19 mouse cellular contexts compared by ENCODE assay signal in genomic region chr5:150337696-150338095, GRCm38 (mm10).
A peak's percentile ranks its signal among the peaks of the same experiment; 100 is the strongest.
DNase-seq lines count a peak whose midpoint lies in the region; ATAC-seq and TF ChIP-seq lines count a peak whose summit lies in the region.
"Had no signal": no experiment of that assay in that cellular context is flagged by ENCODE, and none has a peak within 500 bp of the region (broad histone marks: within the 10 kb centered on the region; RNA-seq: fewer than 3 reads in every experiment).

No protein-coding gene starts in this region.

- DNase-seq in heart, adult 11 months: peak; percentile 92
- DNase-seq in liver, postnatal 0 days: no peak
- DNase-seq in left cerebral cortex, postnatal 10 days (ENCODE audit: extremely low spot score in 1 of 2, low spot score in 2 of 2): peak; percentile 26 to 34
- DNase-seq in cerebellum, adult 8-10 months: no peak
- no peak for DNase-seq in cerebellum, adult 9-11 months
- DNase-seq: adrenal gland, postnatal 10 days; cerebellum, postnatal 14 days; kidney, postnatal 36 days; lung, postnatal 10 days; thymus, adult 2 months had no signal

- intact Hi-C loops in left cerebral cortex, postnatal 10 days (cut with DNase I): no loop called here

- peaks cover 8% of the 10 kb centered on the region for H3K4me1 ChIP-seq in heart, embryonic 11.5 days (ENCODE audit: control insufficient read depth, insufficient read depth, low read length)
- H3K4me1 ChIP-seq in liver, postnatal 0 days (ENCODE audit: insufficient read depth): peaks cover 5% of the 10 kb centered on the region
- H3K4me1 ChIP-seq in liver, embryonic 12.5 days: peaks cover 11% of the 10 kb centered on the region
- no peaks in the 10 kb centered on the region for H3K4me1 ChIP-seq in cortical plate, adult 2 months (ENCODE audit: control insufficient read depth, insufficient read depth, low read length)
- H3K4me1 ChIP-seq: forebrain, embryonic 13.5 days had no signal

- no peak overlapping the region for H3K4me3 ChIP-seq in heart, embryonic 11.5 days (ENCODE audit: low read depth, low read length)
- no peak overlapping the region for H3K4me3 ChIP-seq in liver, postnatal 0 days (ENCODE audit: low read depth, low read length)
- no peak overlapping the region for H3K4me3 ChIP-seq in liver, embryonic 12.5 days
- H3K4me3 ChIP-seq in cortical plate, adult 2 months (ENCODE audit: insufficient read depth, low read length): no peak overlapping the region
- H3K4me3 ChIP-seq: embryonic facial prominence, embryonic 13.5 days; forebrain, embryonic 13.5 days; limb, embryonic 13.5 days had no signal

- no peak overlapping the region for H3K27ac ChIP-seq in heart, embryonic 11.5 days (ENCODE audit: low read depth, low read length)
- H3K27ac ChIP-seq in liver, postnatal 0 days (ENCODE audit: low read depth): no peak overlapping the region
- no peak overlapping the region for H3K27ac ChIP-seq in liver, embryonic 12.5 days
- peak overlapping the region; percentile 9; the same call in 1 of the 2 replicates for H3K27ac ChIP-seq in cortical plate, adult 2 months (ENCODE audit: insufficient read depth, low read length)
- H3K27ac ChIP-seq: embryonic facial prominence, embryonic 13.5 days; forebrain, embryonic 13.5 days; limb, embryonic 13.5 days had no signal

- no peak for TF ChIP-seq POLR2A in cortical plate, adult 2 months (IDR thresholded peaks at IDR 0.05; ENCODE audit: extremely low read depth, insufficient read depth, low read length)

- no peak for TF ChIP-seq EP300 in liver, postnatal 0 days (IDR thresholded peaks at IDR 0.05; ENCODE audit: low read depth)

- ATAC-seq in heart, embryonic 11.5 days (replicated peaks; ENCODE audit: insufficient number of reproducible peaks, low FRiP score, low TSS enrichment): no peak
- peak; percentile 48 for ATAC-seq in liver, postnatal 0 days
- no peak for ATAC-seq in liver, embryonic 12.5 days
- ATAC-seq: forebrain, embryonic 13.5 days; intestine, postnatal 0 days had no signal

- no peak overlapping the region for H3K4me2 ChIP-seq in heart, embryonic 11.5 days
- no peak overlapping the region for H3K4me2 ChIP-seq in liver, postnatal 0 days (ENCODE audit: low read depth, low read length)
- no peak overlapping the region for H3K4me2 ChIP-seq in liver, embryonic 12.5 days
- H3K4me2 ChIP-seq: embryonic facial prominence, embryonic 13.5 days; forebrain, embryonic 13.5 days; limb, embryonic 13.5 days; midbrain, embryonic 11.5 days had no signal

- WGBS in heart, embryonic 11.5 days (ENCODE audit: insufficient replicate concordance): 82% methylated on average over 7 of the region's 7 CpGs
- WGBS in liver, postnatal 0 days (ENCODE audit: insufficient replicate concordance): 79% methylated on average over 7 of the region's 7 CpGs
- 72% methylated on average over 7 of the region's 7 CpGs for WGBS in liver, embryonic 12.5 days (ENCODE audit: insufficient replicate concordance)

- TF ChIP-seq CTCF in liver, postnatal 0 days (IDR thresholded peaks at IDR 0.05; ENCODE audit: low read depth): no peak
- TF ChIP-seq CTCF in cortical plate, adult 2 months (IDR thresholded peaks at IDR 0.05; ENCODE audit: extremely low read depth, insufficient read depth, low read length): no peak

- H3K9me3 ChIP-seq in heart, embryonic 11.5 days (replicated peaks; ENCODE audit: control insufficient read depth, low read length): no peaks in the 10 kb centered on the region; the same call in 1 of the 2 replicates
- H3K9me3 ChIP-seq in liver, postnatal 0 days (ENCODE audit: low read length): no peaks in the 10 kb centered on the region
- H3K9me3 ChIP-seq in liver, embryonic 12.5 days (replicated peaks): peaks cover 3% of the 10 kb centered on the region; the same call in 1 of the 2 replicates
- H3K9me3 ChIP-seq: embryonic facial prominence, embryonic 13.5 days; forebrain, embryonic 13.5 days had no signal

- no peaks in the 10 kb centered on the region for H3K27me3 ChIP-seq in heart, embryonic 11.5 days (ENCODE audit: control insufficient read depth, insufficient read depth, low read length)
- H3K27me3 ChIP-seq in liver, postnatal 0 days (ENCODE audit: insufficient read depth, low read length): no peaks in the 10 kb centered on the region
- no peaks in the 10 kb centered on the region for H3K27me3 ChIP-seq in liver, embryonic 12.5 days (replicated peaks)
- H3K27me3 ChIP-seq: embryonic facial prominence, embryonic 13.5 days; forebrain, embryonic 13.5 days; limb, embryonic 13.5 days had no signal

- peaks cover 3% of the 10 kb centered on the region; the same call in 1 of the 2 replicates for H3K36me3 ChIP-seq in heart, embryonic 11.5 days (ENCODE audit: control insufficient read depth, insufficient read depth, low read length)
- no peaks in the 10 kb centered on the region for H3K36me3 ChIP-seq in liver, postnatal 0 days (replicated peaks; ENCODE audit: insufficient read depth, low read length)
- H3K36me3 ChIP-seq in liver, embryonic 12.5 days: no peaks in the 10 kb centered on the region
- H3K36me3 ChIP-seq: embryonic facial prominence, embryonic 13.5 days; G1E; limb, embryonic 13.5 days had no signal

- H3K9ac ChIP-seq in heart, embryonic 11.5 days (ENCODE audit: low read depth, low read length): no peak overlapping the region
- H3K9ac ChIP-seq in liver, postnatal 0 days (replicated peaks): no peak overlapping the region
- no peak overlapping the region for H3K9ac ChIP-seq in liver, embryonic 12.5 days
- H3K9ac ChIP-seq: embryonic facial prominence, embryonic 13.5 days; forebrain, embryonic 13.5 days; limb, embryonic 13.5 days had no signal

Comparison
In these comparisons a context has a peak if more than half of its experiments do, and no peak if none do; other contexts are left out.
1. DNase-seq: peak in heart, adult 11 months (single experiment) and left cerebral cortex, postnatal 10 days (2 of 2); none in liver, postnatal 0 days (single experiment), cerebellum, adult 8-10 months (single experiment) and cerebellum, adult 9-11 months (single experiment).